In the genomic region with DNA sequence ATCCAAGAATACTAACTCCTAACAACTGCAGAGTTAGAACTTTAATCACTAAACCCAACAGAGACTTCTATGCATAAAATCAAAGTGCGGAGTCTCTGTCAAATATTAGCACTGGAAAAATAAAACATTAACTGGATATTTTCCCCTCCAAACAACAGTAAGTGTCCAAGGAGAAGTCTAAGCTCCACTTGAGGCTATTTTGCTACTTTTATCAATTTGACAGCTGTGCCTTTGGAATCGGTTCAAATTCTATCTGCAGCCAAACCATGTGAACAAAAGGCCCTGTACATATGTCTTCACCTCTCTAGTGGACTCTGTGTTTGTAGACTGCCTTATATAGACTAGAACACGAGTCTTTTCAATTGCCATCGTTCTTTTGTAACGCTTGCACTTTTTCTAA, we compare ENCODE assay signal across 17 mouse cellular contexts. TPM values are rescaled to one million over a fixed set of nuclear protein-coding genes. Genes with fewer than 3 reads are reported as not detected.
DNase-seq lines count a peak whose midpoint lies in the region; ATAC-seq and TF ChIP-seq lines count a peak whose summit lies in the region.
"Had no signal": no experiment of that assay in that cellular context is flagged by ENCODE, and none has a peak within 500 bp of the region (broad histone marks: within the 10 kb centered on the region; RNA-seq: fewer than 3 reads in every experiment).

No protein-coding gene starts in this region.

- H3K36me3 ChIP-seq in heart, embryonic 10.5 days: no peaks in the 10 kb centered on the region
- H3K36me3 ChIP-seq in kidney, adult 2 months (ENCODE audit: control insufficient read depth, insufficient read depth, low read length): no peaks in the 10 kb centered on the region
- no peaks in the 10 kb centered on the region for H3K36me3 ChIP-seq in kidney, embryonic 14.5 days (ENCODE audit: control insufficient read depth, insufficient read depth, low read length)
- no peaks in the 10 kb centered on the region for H3K36me3 ChIP-seq in lung, postnatal 0 days (ENCODE audit: insufficient read depth, low read length)
- H3K36me3 ChIP-seq in stomach, postnatal 0 days (ENCODE audit: control insufficient read depth, insufficient read depth, low read length): no peaks in the 10 kb centered on the region
- H3K36me3 ChIP-seq: hindbrain, embryonic 12.5 days; midbrain, embryonic 15.5 days; stomach, embryonic 15.5 days had no signal

- H3K9me3 ChIP-seq in heart, embryonic 10.5 days: no peaks in the 10 kb centered on the region
- H3K9me3 ChIP-seq in kidney, embryonic 14.5 days (ENCODE audit: control insufficient read depth, low read length): no peaks in the 10 kb centered on the region
- no peaks in the 10 kb centered on the region for H3K9me3 ChIP-seq in lung, postnatal 0 days (ENCODE audit: low read length)
- no peaks in the 10 kb centered on the region for H3K9me3 ChIP-seq in stomach, postnatal 0 days (ENCODE audit: control insufficient read depth, low read length)
- H3K9me3 ChIP-seq: hindbrain, embryonic 12.5 days; midbrain, embryonic 15.5 days; stomach, embryonic 15.5 days had no signal

- H3K9ac ChIP-seq in kidney, embryonic 14.5 days (ENCODE audit: low read depth, low read length): no peak overlapping the region
- H3K9ac ChIP-seq in lung, postnatal 0 days (replicated peaks; ENCODE audit: low read depth): no peak overlapping the region
- no peak overlapping the region for H3K9ac ChIP-seq in stomach, postnatal 0 days (ENCODE audit: low read length)
- H3K9ac ChIP-seq: hindbrain, embryonic 12.5 days; midbrain, embryonic 15.5 days; stomach, embryonic 15.5 days had no signal

- H3K4me3 ChIP-seq in heart, embryonic 10.5 days: no peak overlapping the region
- no peak overlapping the region for H3K4me3 ChIP-seq in kidney, adult 2 months (ENCODE audit: insufficient read depth, low read depth, low read length)
- H3K4me3 ChIP-seq in kidney, embryonic 14.5 days (ENCODE audit: low read length): no peak overlapping the region
- H3K4me3 ChIP-seq in lung, postnatal 0 days (ENCODE audit: low read depth, low read length): no peak overlapping the region
- H3K4me3 ChIP-seq in lung, adult 2 months (replicated peaks; ENCODE audit: extremely low read depth, low read depth, low read length): no peak overlapping the region
- H3K4me3 ChIP-seq in stomach, postnatal 0 days (ENCODE audit: low read depth, low read length): no peak overlapping the region
- H3K4me3 ChIP-seq: hindbrain, embryonic 12.5 days; midbrain, embryonic 15.5 days; stomach, embryonic 15.5 days had no signal

- no peak overlapping the region for H3K27ac ChIP-seq in heart, embryonic 10.5 days
- peak overlapping the region; percentile 99 for H3K27ac ChIP-seq in kidney, adult 2 months (ENCODE audit: insufficient read depth, low read depth, low read length)
- no peak overlapping the region for H3K27ac ChIP-seq in kidney, embryonic 14.5 days (ENCODE audit: low read depth, low read length)
- H3K27ac ChIP-seq in lung, postnatal 0 days (ENCODE audit: low read length): no peak overlapping the region
- no peak overlapping the region for H3K27ac ChIP-seq in stomach, postnatal 0 days (replicated peaks)
- H3K27ac ChIP-seq: hindbrain, embryonic 12.5 days; midbrain, embryonic 15.5 days; stomach, embryonic 15.5 days had no signal

- no peak for TF ChIP-seq POLR2A in kidney, adult 2 months (IDR thresholded peaks at IDR 0.05; ENCODE audit: low read depth, low read length)
- no peak for TF ChIP-seq POLR2A in lung, adult 2 months (IDR thresholded peaks at IDR 0.05; ENCODE audit: borderline replicate concordance, extremely low read depth, low read depth, low read length)

- H3K27me3 ChIP-seq in heart, embryonic 10.5 days (ENCODE audit: insufficient read depth, poor library complexity, severe bottlenecking): no peaks in the 10 kb centered on the region
- H3K27me3 ChIP-seq in kidney, adult 2 months (replicated peaks; ENCODE audit: control insufficient read depth, insufficient read depth, low read length): no peaks in the 10 kb centered on the region
- H3K27me3 ChIP-seq in kidney, embryonic 14.5 days (ENCODE audit: control insufficient read depth, insufficient read depth, low read length): no peaks in the 10 kb centered on the region
- H3K27me3 ChIP-seq in lung, postnatal 0 days (replicated peaks; ENCODE audit: insufficient read depth, low read length): no peaks in the 10 kb centered on the region
- H3K27me3 ChIP-seq in stomach, postnatal 0 days (ENCODE audit: control insufficient read depth, insufficient read depth, low read length): no peaks in the 10 kb centered on the region
- H3K27me3 ChIP-seq: hindbrain, embryonic 12.5 days; midbrain, embryonic 15.5 days; stomach, embryonic 15.5 days had no signal

- WGBS in heart, embryonic 10.5 days: 62% methylated on average over 5 of the region's 5 CpGs
- WGBS in kidney, adult 2 months: 26% methylated on average over 5 of the region's 5 CpGs
- WGBS in kidney, embryonic 14.5 days: 73% methylated on average over 5 of the region's 5 CpGs
- WGBS in lung, postnatal 0 days: 26% methylated on average over 5 of the region's 5 CpGs
- whole genome bisulfite sequencing in lung, adult 2 months: 51% methylated on average over 5 of the region's 5 CpGs
- 29% methylated on average over 5 of the region's 5 CpGs for WGBS in stomach, postnatal 0 days

- no peak for TF ChIP-seq CTCF in kidney, adult 2 months (conservative IDR thresholded peaks at IDR 0.05; ENCODE audit: insufficient read depth, insufficient read length, low read depth, low read length)
- no peak for TF ChIP-seq CTCF in lung, postnatal 0 days (IDR thresholded peaks at IDR 0.05)
- no peak for TF ChIP-seq CTCF in lung, adult 2 months (IDR thresholded peaks at IDR 0.05; ENCODE audit: insufficient read depth, low read length)
- no peak for TF ChIP-seq CTCF in stomach, postnatal 0 days (IDR thresholded peaks at IDR 0.05; ENCODE audit: low read depth)

- H3K4me2 ChIP-seq in kidney, embryonic 14.5 days (replicated peaks; ENCODE audit: low read depth, low read length): no peak overlapping the region
- no peak overlapping the region for H3K4me2 ChIP-seq in lung, postnatal 0 days (replicated peaks; ENCODE audit: low read depth, low read length)
- no peak overlapping the region for H3K4me2 ChIP-seq in stomach, postnatal 0 days (replicated peaks; ENCODE audit: low read depth)
- H3K4me2 ChIP-seq: hindbrain, embryonic 12.5 days; midbrain, embryonic 15.5 days; stomach, embryonic 15.5 days had no signal

- TF ChIP-seq EP300 in lung, postnatal 0 days (IDR thresholded peaks at IDR 0.05): no peak; the same call in 1 of the 2 replicates
- no peak for TF ChIP-seq EP300 in stomach, postnatal 0 days (optimal IDR thresholded peaks at IDR 0.05)

- H3K4me1 ChIP-seq in heart, embryonic 10.5 days: peaks cover 3% of the 10 kb centered on the region; the same call in 1 of the 2 replicates
- peaks cover 11% of the 10 kb centered on the region for H3K4me1 ChIP-seq in kidney, adult 2 months (ENCODE audit: control insufficient read depth, insufficient read depth, low read length)
- H3K4me1 ChIP-seq in kidney, embryonic 14.5 days (ENCODE audit: control insufficient read depth, insufficient read depth, low read length): 0 out of 2 replicates have a peak, but pooled peaks cover 5% of the 10 kb centered on the region
- no peaks in the 10 kb centered on the region for H3K4me1 ChIP-seq in lung, postnatal 0 days (ENCODE audit: insufficient read depth, low read depth, low read length)
- no peaks in the 10 kb centered on the region for H3K4me1 ChIP-seq in lung, adult 2 months (ENCODE audit: control insufficient read depth, insufficient read depth, low read length)
- H3K4me1 ChIP-seq in stomach, postnatal 0 days (replicated peaks; ENCODE audit: control insufficient read depth, insufficient read depth): no peaks in the 10 kb centered on the region
- H3K4me1 ChIP-seq: hindbrain, embryonic 12.5 days; midbrain, embryonic 15.5 days; stomach, embryonic 15.5 days had no signal

- ATAC-seq in kidney, embryonic 14.5 days (ENCODE audit: low FRiP score, low TSS enrichment): no peak
- peak; percentile 88 for ATAC-seq in lung, postnatal 0 days
- ATAC-seq in stomach, postnatal 0 days (ENCODE audit: low FRiP score, low TSS enrichment): no peak
- ATAC-seq: intestine, postnatal 0 days; midbrain, embryonic 15.5 days had no signal

- DNase-seq in heart, adult 11 months: peak; percentile 79
- no peak for DNase-seq in heart, embryonic 10.5 days (ENCODE audit: low spot score)
- peak; percentile 86 for DNase-seq in kidney, adult 2 months
- peak; percentile 80 for DNase-seq in lung, postnatal 0 days (ENCODE audit: low spot score)
- DNase-seq in lung, adult 2 months: no peak
- no peak for DNase-seq in spleen, postnatal 36 days (ENCODE audit: low spot score in 2 of 2)
- no peak for DNase-seq in stomach, postnatal 0 days (ENCODE audit: low spot score)
- DNase-seq: cerebellum, postnatal 14 days; gastrocnemius, postnatal 36 days; liver; right cerebral cortex, adult 18-20 months; thymus, postnatal 14 days had no signal

RNA-seq across cellular contexts. Expression of gene Osbpl8, which starts 24.7 kb away (rescaled TPM):
- polyA plus RNA-seq in heart, embryonic 10.5 days (2016; fragmentation: Nextera tagmentation; extraction: Ambion mirVana): 11.5 and 18.2 TPM in 2 replicates
- 17.1 and 17.6 TPM in 2 replicates for polyA plus RNA-seq in kidney, adult 2 months (2012; rRNA removed)
- 5.5 and 9.6 TPM in 2 replicates for polyA plus RNA-seq in kidney, embryonic 14.5 days (2014; fragmentation: Nextera tagmentation; extraction: Ambion mirVana)
- polyA plus RNA-seq in lung, postnatal 0 days (2015; fragmentation: Nextera tagmentation; extraction: Ambion mirVana): 12.9 and 14.4 TPM in 2 replicates
- polyA plus RNA-seq in lung, adult 2 months (2012; rRNA removed): 5.7 and 8.3 TPM in 2 replicates
- 4.5 and 5.1 TPM in 2 replicates for polyA plus RNA-seq in stomach, postnatal 0 days (2015; fragmentation: Nextera tagmentation; extraction: Ambion mirVana)

Comparison
In these comparisons a context has a peak if more than half of its experiments do, and no peak if none do; other contexts are left out.
1. DNase-seq: peak in heart, adult 11 months (single experiment), kidney, adult 2 months (single experiment) and lung, postnatal 0 days (single experiment); none in heart, embryonic 10.5 days (single experiment), lung, adult 2 months (single experiment), spleen, postnatal 36 days (0 of 2) and stomach, postnatal 0 days (single experiment).